Mouse (Mus musculus): ENCODE results near the gene Radil. TPM values are rescaled to one million over a fixed set of nuclear protein-coding genes. Genes with fewer than 3 reads are reported as not detected.

The Radil gene
- polyA plus RNA-seq, 1 experiment from 2014 or later: 4.5 TPM

DNA sequence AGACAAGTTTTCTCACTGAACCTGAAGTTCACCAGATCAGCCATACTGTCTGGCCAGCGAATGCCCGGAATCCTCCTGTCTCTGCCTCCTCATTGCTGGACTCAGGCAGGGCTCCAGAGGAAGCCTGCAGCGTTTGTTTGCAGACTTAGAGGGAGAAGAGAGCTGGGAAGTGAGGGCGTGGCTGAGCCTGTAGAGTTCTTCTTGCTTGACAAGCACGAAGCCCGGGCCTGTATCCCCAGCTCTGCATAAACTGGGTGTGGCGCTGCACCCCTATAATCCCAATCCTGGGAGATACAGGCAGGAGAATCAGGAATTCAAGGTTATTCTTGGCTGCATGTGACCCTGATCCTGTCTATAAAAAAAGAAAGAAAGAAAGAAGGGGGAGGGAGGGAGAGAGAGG is 9.4 kb upstream of the Radil start:
- no peaks in the 10 kb centered on the region for H3K27me3 ChIP-seq
- 55% methylated on average over 7 of the region's 7 CpGs for WGBS
- no peak overlapping the region for H3K4me3 ChIP-seq
- H3K4me1 ChIP-seq: no peaks in the 10 kb centered on the region
- no peak overlapping the region for H3K9ac ChIP-seq
- H3K36me3 ChIP-seq (ENCODE audit: poor library complexity, severe bottlenecking): peaks cover 25% of the 10 kb centered on the region
- no peak overlapping the region for H3K4me2 ChIP-seq
- no peaks in the 10 kb centered on the region for H3K9me3 ChIP-seq (replicated peaks)
- ATAC-seq: no peak
- no peak overlapping the region for H3K27ac ChIP-seq

GRCm38 (mm10) chr5:142557397-142558067 is 6.6 kb upstream of the Radil start:
- peaks cover 2% of the 10 kb centered on the region for H3K36me3 ChIP-seq (ENCODE audit: poor library complexity, severe bottlenecking)
- no peak overlapping the region for H3K4me3 ChIP-seq
- ATAC-seq: peak; percentile 87
- peak overlapping the region; percentile 17; the same call in 1 of the 2 replicates for H3K4me2 ChIP-seq
- no peak overlapping the region for H3K27ac ChIP-seq
- H3K27me3 ChIP-seq: no peaks in the 10 kb centered on the region
- no peaks in the 10 kb centered on the region for H3K9me3 ChIP-seq (replicated peaks)
- H3K9ac ChIP-seq: no peak overlapping the region
- no peaks in the 10 kb centered on the region for H3K4me1 ChIP-seq
- 21% methylated on average over 17 of the region's 21 CpGs for WGBS

- Histone ChIP-seq H3K36me3 (ENCODE audit: poor library complexity, severe bottlenecking) (no peaks in the 10 kb centered on the region), H3K9ac (no peak overlapping the region), H3K4me3 (no peak overlapping the region), H3K9me3 (replicated peaks) (no peaks in the 10 kb centered on the region), H3K27me3 (no peaks in the 10 kb centered on the region), H3K4me1 (no peaks in the 10 kb centered on the region), H3K4me2 (no peak overlapping the region), H3K27ac (no peak overlapping the region)
- 90% methylated on average over 4 of the region's 4 CpGs for WGBS
- no peak for ATAC-seq
Measured at GRCm38 (mm10) chr5:142556721-142557120, 5.8 kb upstream of the Radil start.

DNA sequence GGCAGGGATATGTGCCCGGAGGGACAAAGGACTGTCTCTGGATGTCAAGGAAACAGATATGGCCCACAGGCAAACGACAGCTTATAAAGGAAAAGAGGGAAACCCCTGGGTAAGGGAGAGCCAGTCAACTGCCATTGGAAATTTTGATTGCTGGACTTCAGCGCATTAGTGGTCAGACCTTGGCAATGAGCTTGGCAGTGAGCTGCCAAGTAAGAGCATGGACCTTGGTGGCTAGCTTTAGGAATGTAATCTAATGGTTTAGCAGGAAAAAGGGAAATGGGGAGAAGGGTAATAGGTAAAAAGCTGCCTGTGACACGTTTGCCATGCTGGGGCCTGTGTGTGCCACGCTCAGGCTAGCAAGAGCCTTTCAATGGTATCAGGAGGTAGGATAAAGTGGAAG is 5.0 kb upstream of the Radil start:
- Histone ChIP-seq H3K4me2 (no peak overlapping the region), H3K27me3 (0 out of 2 replicates have a peak, but pooled peaks cover under 1% of the 10 kb centered on the region), H3K4me3 (no peak overlapping the region), H3K9ac (no peak overlapping the region), H3K9me3 (replicated peaks) (no peaks in the 10 kb centered on the region), H3K36me3 (ENCODE audit: poor library complexity, severe bottlenecking) (no peaks in the 10 kb centered on the region), H3K4me1 (peaks cover 3% of the 10 kb centered on the region; the same call in 1 of the 2 replicates), H3K27ac (no peak overlapping the region)
- 81% methylated on average over 5 of the region's 5 CpGs for WGBS
- ATAC-seq: no peak

DNA sequence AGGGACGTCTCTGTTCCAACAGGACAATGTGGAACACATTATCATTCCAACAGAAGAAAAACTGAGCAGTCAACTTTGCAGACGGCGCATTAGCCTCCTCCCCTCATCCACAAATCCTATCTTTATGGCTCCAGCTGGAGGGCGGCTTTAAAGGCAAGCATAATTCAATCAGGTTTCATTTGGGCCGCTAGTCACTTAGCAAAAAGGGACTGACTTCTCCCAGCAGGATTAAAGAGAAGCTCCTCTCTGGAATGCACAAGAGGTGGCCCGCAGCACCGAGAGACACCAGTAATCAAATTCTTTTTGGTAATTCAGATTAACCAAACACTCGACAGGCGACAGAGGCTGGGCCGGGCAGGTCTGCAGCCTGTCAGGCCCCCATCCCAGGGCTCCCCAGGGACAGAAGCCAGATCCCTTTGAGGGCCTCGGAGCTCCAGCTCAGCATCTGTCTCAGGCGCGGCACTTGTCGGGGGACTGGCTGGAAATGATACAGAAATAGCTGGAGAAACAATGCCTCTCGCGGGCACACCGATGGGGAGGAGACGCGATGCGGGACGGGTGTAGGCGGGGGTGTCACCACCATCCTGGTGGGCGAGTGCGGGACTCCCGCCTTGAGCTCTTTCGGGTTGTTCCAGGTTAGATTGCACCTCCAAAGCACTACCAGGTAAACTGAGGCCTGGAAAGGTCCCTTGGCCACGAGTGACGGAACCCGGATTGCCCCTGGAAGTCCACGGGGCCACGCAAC is 765 bp downstream of the Radil start:
- Histone ChIP-seq H3K27me3 (peaks cover 26% of the 10 kb centered on the region), H3K9ac (peak overlapping the region; percentile 67), H3K9me3 (replicated peaks) (no peaks in the 10 kb centered on the region), H3K27ac (0 out of 2 replicates have a peak overlapping the region, but pooled peaks have one; percentile 23), H3K4me1 (peaks cover 14% of the 10 kb centered on the region), H3K4me3 (peak overlapping the region; percentile 64), H3K36me3 (ENCODE audit: poor library complexity, severe bottlenecking) (no peaks in the 10 kb centered on the region), H3K4me2 (peak overlapping the region; percentile 96)
- 2% methylated on average over 31 of the region's 31 CpGs for WGBS
- peak; percentile 33; the same call in 1 of the 2 replicates for ATAC-seq

GRCm38 (mm10) chr5:142549441-142549840 is 1.5 kb downstream of the Radil start:
- Histone ChIP-seq H3K4me1 (peaks cover 14% of the 10 kb centered on the region), H3K36me3 (ENCODE audit: poor library complexity, severe bottlenecking) (no peaks in the 10 kb centered on the region), H3K4me2 (peak overlapping the region; percentile 96; the same call in 1 of the 2 replicates), H3K9ac (no peak overlapping the region), H3K27me3 (peaks cover 26% of the 10 kb centered on the region), H3K27ac (no peak overlapping the region), H3K4me3 (no peak overlapping the region), H3K9me3 (replicated peaks) (no peaks in the 10 kb centered on the region)
- ATAC-seq: no peak
- 55% methylated on average over 9 of the region's 9 CpGs for WGBS

DNA sequence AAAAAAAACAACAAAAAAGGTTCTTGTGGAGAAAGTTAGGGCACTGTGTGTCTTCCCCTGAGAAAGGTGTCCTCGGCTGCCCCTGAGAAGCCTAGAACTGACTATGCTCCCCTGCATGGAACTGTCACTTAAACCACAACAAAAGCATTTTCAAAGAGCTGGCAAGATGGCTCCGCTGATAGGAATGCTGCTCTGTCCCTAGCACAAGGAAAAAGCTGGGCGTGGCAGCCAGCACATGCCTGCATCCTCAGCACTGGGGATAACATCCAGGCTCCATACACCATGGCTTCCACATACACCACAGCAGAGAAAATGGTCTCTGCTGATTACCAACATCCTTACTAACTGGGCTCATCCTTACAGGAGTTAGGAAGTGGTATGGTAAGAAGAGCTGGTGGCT is 3.8 kb downstream of the Radil start:
- Histone ChIP-seq H3K9ac (no peak overlapping the region), H3K4me1 (peaks cover 14% of the 10 kb centered on the region), H3K27ac (no peak overlapping the region), H3K4me3 (no peak overlapping the region), H3K4me2 (no peak overlapping the region), H3K9me3 (replicated peaks) (no peaks in the 10 kb centered on the region), H3K36me3 (ENCODE audit: poor library complexity, severe bottlenecking) (no peaks in the 10 kb centered on the region), H3K27me3 (peaks cover 26% of the 10 kb centered on the region)
- no peak for ATAC-seq
- 87% methylated on average over 3 of the region's 3 CpGs for WGBS

DNA sequence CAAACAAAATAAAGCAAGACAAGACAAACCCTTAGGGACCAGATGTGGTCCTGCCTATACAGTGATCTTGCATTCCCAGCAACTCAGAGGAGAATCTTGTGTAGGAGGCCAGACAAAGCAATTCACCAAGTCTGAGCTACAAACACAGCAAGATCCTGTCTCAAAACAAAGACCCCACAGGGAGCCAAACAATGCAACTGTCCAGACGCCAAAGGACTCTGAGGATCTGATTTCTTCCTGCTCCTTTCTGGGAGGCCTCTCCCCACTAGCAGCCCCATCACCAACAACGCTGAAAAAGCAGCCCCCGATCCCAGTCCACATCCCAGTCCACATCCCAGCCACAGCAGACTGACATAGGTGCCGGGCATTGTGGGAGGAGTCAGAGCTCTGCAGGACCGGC is 4.6 kb downstream of the Radil start:
- no peaks in the 10 kb centered on the region for H3K9me3 ChIP-seq (replicated peaks)
- WGBS: 5% methylated on average over 5 of the region's 5 CpGs
- H3K4me1 ChIP-seq: peaks cover 14% of the 10 kb centered on the region
- H3K4me2 ChIP-seq: no peak overlapping the region
- H3K27ac ChIP-seq: no peak overlapping the region
- H3K4me3 ChIP-seq: no peak overlapping the region
- H3K9ac ChIP-seq: no peak overlapping the region
- H3K36me3 ChIP-seq (ENCODE audit: poor library complexity, severe bottlenecking): no peaks in the 10 kb centered on the region
- ATAC-seq: no peak
- peaks cover 26% of the 10 kb centered on the region for H3K27me3 ChIP-seq

- peaks cover 4% of the 10 kb centered on the region for H3K4me1 ChIP-seq
- no peak overlapping the region for H3K27ac ChIP-seq
- WGBS: 87% methylated on average over 5 of the region's 5 CpGs
Measured at GRCm38 (mm10) chr5:142545014-142545795, 5.7 kb downstream of the Radil start.

GRCm38 (mm10) chr5:142537286-142537685 is 13.6 kb downstream of the Radil start:
- WGBS: 86% methylated on average over 3 of the region's 3 CpGs

More at GRCm38 (mm10) chr5:142545014-142545795, 5.7 kb downstream of the Radil start:
- Histone ChIP-seq H3K27me3 (peaks cover 18% of the 10 kb centered on the region), H3K36me3 (ENCODE audit: poor library complexity, severe bottlenecking) (no peaks in the 10 kb centered on the region), H3K9ac (no peak overlapping the region), H3K9me3 (replicated peaks) (no peaks in the 10 kb centered on the region), H3K4me3 (no peak overlapping the region), H3K4me2 (no peak overlapping the region)
- no peak for ATAC-seq

GRCm38 (mm10) chr5:142535388-142535787 is 15.5 kb downstream of the Radil start:
- Histone ChIP-seq H3K36me3 (ENCODE audit: poor library complexity, severe bottlenecking) (no peaks in the 10 kb centered on the region), H3K9ac (no peak overlapping the region), H3K4me1 (no peaks in the 10 kb centered on the region), H3K4me2 (no peak overlapping the region), H3K4me3 (no peak overlapping the region), H3K27me3 (peaks cover 8% of the 10 kb centered on the region; the same call in 1 of the 2 replicates), H3K27ac (no peak overlapping the region), H3K9me3 (replicated peaks) (no peaks in the 10 kb centered on the region)
- 86% methylated on average over 4 of the region's 4 CpGs for WGBS
- ATAC-seq: no peak

More at GRCm38 (mm10) chr5:142537286-142537685, 13.6 kb downstream of the Radil start:
- Histone ChIP-seq H3K4me2 (no peak overlapping the region), H3K27me3 (no peaks in the 10 kb centered on the region), H3K27ac (no peak overlapping the region), H3K4me3 (no peak overlapping the region), H3K9ac (no peak overlapping the region), H3K9me3 (replicated peaks) (no peaks in the 10 kb centered on the region), H3K36me3 (ENCODE audit: poor library complexity, severe bottlenecking) (no peaks in the 10 kb centered on the region), H3K4me1 (no peaks in the 10 kb centered on the region)
- ATAC-seq: no peak

- no peak within 1 kb of the TSS for H3K9ac ChIP-seq
- H3K9me3 ChIP-seq (replicated peaks): no peaks in the 10 kb centered on the region
- no peaks in the 10 kb centered on the region for H3K36me3 ChIP-seq (ENCODE audit: poor library complexity, severe bottlenecking)
- H3K27me3 ChIP-seq: peaks cover 32% of the 10 kb centered on the region
- WGBS: 30% methylated on average over 41 of the region's 41 CpGs
- no peaks in the 10 kb centered on the region for H3K4me1 ChIP-seq
- peak within 1 kb of the TSS; percentile 18; the same call in 1 of the 2 replicates for H3K4me3 ChIP-seq
- H3K4me2 ChIP-seq: peak within 1 kb of the TSS; percentile 44
- no peak within 1 kb of the TSS for H3K27ac ChIP-seq
- ATAC-seq: no peak
Measured at GRCm38 (mm10) chr5:142529915-142530314, 21.0 kb downstream of the Radil start, which contains the start of gene Papolb. Gene Papolb, minus strand, starts transcription at chr5:142530076.
